Mouse (Mus musculus) myocyte (in vitro differentiated cells): ENCODE data around the gene Krtdap.

Experiments used
- CEBPB ChIP-seq: IDR thresholded peaks from 2 replicates; pipeline ENCODE4 v1.6.1; 2011; ENCODE audit warnings: mild to moderate bottlenecking, moderate library complexity; ENCODE audit not compliant: poor library complexity, insufficient read depth, severe bottlenecking
- E2F4 ChIP-seq: IDR thresholded peaks from one replicate; pipeline ENCODE4 v1.6.1; 2011; ENCODE audit warnings: mild to moderate bottlenecking, control low read depth, moderate library complexity; ENCODE audit not compliant: insufficient read depth
- MAX ChIP-seq: IDR thresholded peaks from one replicate; pipeline ENCODE4 v1.6.1; 2011; ENCODE audit warnings: low read depth, mild to moderate bottlenecking, control low read depth
- POLR2A ChIP-seq: IDR thresholded peaks from one replicate; pipeline ENCODE4 v1.6.1; 2011; ENCODE audit warnings: low read depth, mild to moderate bottlenecking, control low read depth, moderate library complexity; ENCODE audit not compliant: insufficient read length
- POLR2AphosphoS2 ChIP-seq: IDR thresholded peaks from one replicate; pipeline ENCODE4 v1.6.1; 2011; ENCODE audit warnings: low read depth, control low read depth; ENCODE audit not compliant: insufficient read length
- USF1 ChIP-seq: IDR thresholded peaks from one replicate; pipeline ENCODE4 v1.6.1; 2011; ENCODE audit warnings: low read depth, mild to moderate bottlenecking, control low read depth, moderate library complexity

- TF ChIP-seq USF1 (no peak), POLR2A (no peak), MAX (no peak), POLR2AphosphoS2 (no peak), E2F4 (no peak), CEBPB (no peak)
These were observed 44.6 kb downstream of the Krtdap start for GRCm38 (mm10) chr7:30832261-30832660.
